In the genomic region with DNA sequence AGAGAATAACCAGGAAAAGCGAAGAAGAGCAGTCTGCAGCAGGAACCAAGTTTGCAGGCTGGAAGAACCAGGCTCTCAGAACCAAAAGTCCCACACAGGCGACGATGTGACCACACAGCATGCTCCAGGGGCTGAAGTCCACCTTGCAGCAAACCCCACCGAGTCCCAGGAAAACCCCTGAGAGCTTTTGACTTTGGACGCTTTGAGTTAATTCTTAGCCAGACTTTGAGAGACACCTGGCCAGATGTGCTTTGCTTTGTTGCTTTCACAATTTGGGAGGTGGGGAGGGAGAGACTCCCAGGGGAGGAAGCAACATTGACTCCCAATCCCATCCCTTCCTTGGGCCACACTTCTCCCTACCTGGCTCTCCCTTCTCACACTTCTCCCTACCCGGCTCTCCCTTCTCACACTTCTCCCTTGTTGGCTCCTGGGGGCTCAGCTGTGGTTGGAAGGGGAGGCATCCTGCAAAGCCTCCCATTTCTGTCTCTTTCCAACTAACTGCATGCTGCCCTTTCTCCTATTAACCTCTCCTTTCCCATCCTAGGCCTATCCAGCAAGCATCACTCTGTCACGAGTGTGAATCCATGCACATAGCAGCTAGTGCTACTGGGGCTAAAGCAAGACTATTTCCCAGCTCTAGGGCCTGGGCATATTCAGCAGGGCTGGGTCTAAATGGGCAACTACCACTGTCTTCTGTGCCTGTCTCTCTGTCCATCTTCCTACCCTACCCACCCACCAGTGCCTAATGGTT, we compare ENCODE assay signal across 9 mouse cellular contexts. TPM values are rescaled to one million over a fixed set of nuclear protein-coding genes. Genes with fewer than 3 reads are reported as not detected.
A peak's percentile ranks its signal among the peaks of the same experiment; 100 is the strongest.
DNase-seq lines count a peak whose midpoint lies in the region; ATAC-seq and TF ChIP-seq lines count a peak whose summit lies in the region.
"Had no signal": no experiment of that assay in that cellular context is flagged by ENCODE, and none has a peak within 500 bp of the region (broad histone marks: within the 10 kb centered on the region; RNA-seq: fewer than 3 reads in every experiment).

No protein-coding gene starts in this region.

- TF ChIP-seq POLR2A in heart, adult 2 months (IDR thresholded peaks at IDR 0.05; ENCODE audit: insufficient read depth, low read depth, low read length): no peak
- no peak for TF ChIP-seq POLR2A in lung, adult 2 months (IDR thresholded peaks at IDR 0.05; ENCODE audit: borderline replicate concordance, extremely low read depth, low read depth, low read length)

- intact Hi-C loops in heart, adult 2 months (cut with DNase I): no loop called here

- H3K4me3 ChIP-seq in heart, adult 2 months: no peak overlapping the region
- H3K4me3 ChIP-seq in kidney, embryonic 15.5 days (replicated peaks): no peak overlapping the region
- H3K4me3 ChIP-seq in liver, embryonic 12.5 days: no peak overlapping the region
- no peak overlapping the region for H3K4me3 ChIP-seq in lung, adult 2 months (replicated peaks; ENCODE audit: extremely low read depth, low read depth, low read length)

- no peaks in the 10 kb centered on the region for H3K36me3 ChIP-seq in heart, adult 2 months (ENCODE audit: control insufficient read depth, insufficient read depth, low read length)
- H3K36me3 ChIP-seq in kidney, embryonic 15.5 days: no peaks in the 10 kb centered on the region
- no peaks in the 10 kb centered on the region for H3K36me3 ChIP-seq in liver, embryonic 12.5 days

- no peak for TF ChIP-seq CTCF in heart, adult 2 months (IDR thresholded peaks at IDR 0.05)
- no peak for TF ChIP-seq CTCF in lung, adult 2 months (IDR thresholded peaks at IDR 0.05; ENCODE audit: insufficient read depth, low read length)

- TF ChIP-seq EP300 in heart, adult 2 months (IDR thresholded peaks at IDR 0.05; ENCODE audit: insufficient read depth, low read depth, low read length): no peak

- H3K9me3 ChIP-seq in kidney, embryonic 15.5 days (replicated peaks): no peaks in the 10 kb centered on the region
- no peaks in the 10 kb centered on the region for H3K9me3 ChIP-seq in liver, embryonic 12.5 days (replicated peaks)

- WGBS in heart, adult 2 months: 60% methylated on average over 7 of the region's 7 CpGs
- WGBS in kidney, embryonic 15.5 days: 67% methylated on average over 7 of the region's 7 CpGs
- WGBS in liver, embryonic 12.5 days (ENCODE audit: insufficient replicate concordance): 51% methylated on average over 7 of the region's 7 CpGs
- 71% methylated on average over 7 of the region's 7 CpGs for WGBS in lung, adult 2 months

- no peak overlapping the region for H3K4me2 ChIP-seq in kidney, embryonic 15.5 days
- H3K4me2 ChIP-seq in liver, embryonic 12.5 days: no peak overlapping the region

- no peak for DNase-seq in heart, adult 2 months
- DNase-seq in heart, adult 11 months: no peak
- DNase-seq in yolk sac, embryonic 10.5 days (ENCODE audit: low spot score): peak; percentile 85
- DNase-seq in cerebellum, adult 9-11 months: no peak
- DNase-seq in urinary bladder, postnatal 4 days (ENCODE audit: low spot score in 2 of 2): no peak
- DNase-seq in lung, adult 2 months: no peak
- DNase-seq: heart, postnatal 4 days had no signal

- peaks cover 11% of the 10 kb centered on the region for H3K4me1 ChIP-seq in heart, adult 2 months (ENCODE audit: control insufficient read depth, insufficient read depth, low read length)
- H3K4me1 ChIP-seq in kidney, embryonic 15.5 days: peaks cover 51% of the 10 kb centered on the region
- peaks cover 23% of the 10 kb centered on the region for H3K4me1 ChIP-seq in liver, embryonic 12.5 days
- H3K4me1 ChIP-seq in lung, adult 2 months (ENCODE audit: control insufficient read depth, insufficient read depth, low read length): peaks cover 18% of the 10 kb centered on the region

- 0 out of 2 replicates have a peak, but pooled peaks have one; percentile 52 for ATAC-seq in kidney, embryonic 15.5 days (replicated peaks; ENCODE audit: low FRiP score)
- peak; percentile 48; the same call in 1 of the 2 replicates for ATAC-seq in liver, embryonic 12.5 days

- H3K27ac ChIP-seq in heart, adult 2 months: peak overlapping the region; percentile 16
- H3K27ac ChIP-seq in kidney, embryonic 15.5 days: peak overlapping the region; percentile 82
- peak overlapping the region; percentile 74 for H3K27ac ChIP-seq in liver, embryonic 12.5 days

- no peaks in the 10 kb centered on the region for H3K27me3 ChIP-seq in heart, adult 2 months (ENCODE audit: control insufficient read depth, insufficient read depth, low read length)
- H3K27me3 ChIP-seq in kidney, embryonic 15.5 days: peaks cover 3% of the 10 kb centered on the region; the same call in 1 of the 2 replicates
- no peaks in the 10 kb centered on the region; the same call in 1 of the 2 replicates for H3K27me3 ChIP-seq in liver, embryonic 12.5 days (replicated peaks)

- H3K79me2 ChIP-seq in heart, adult 2 months (replicated peaks; ENCODE audit: control insufficient read depth, insufficient read depth, low read length): no peaks in the 10 kb centered on the region

- no peak overlapping the region for H3K9ac ChIP-seq in heart, adult 2 months (ENCODE audit: low read depth, low read length)
- no peak overlapping the region for H3K9ac ChIP-seq in kidney, embryonic 15.5 days
- no peak overlapping the region for H3K9ac ChIP-seq in liver, embryonic 12.5 days

RNA-seq across cellular contexts. Expression of a gene that starts 10.8 kb away (rescaled TPM):
- total RNA-seq in heart, adult 2 months (2021): 10 to 100 TPM; 13.5 to 18.8 TPM
- 7.3 and 10.7 TPM in 2 replicates for polyA plus RNA-seq in heart, adult 2 months (2012; rRNA removed)
- 2.3 and 2.7 TPM in 2 replicates for polyA plus RNA-seq in kidney, embryonic 15.5 days (2015; fragmentation: Nextera tagmentation; extraction: Ambion mirVana)
- 1.2 and 1.3 TPM in 2 replicates for polyA plus RNA-seq in liver, embryonic 12.5 days (2016; fragmentation: Nextera tagmentation; extraction: Ambion mirVana)
- 23.9 and 31.7 TPM in 2 replicates for polyA plus RNA-seq in lung, adult 2 months (2012; rRNA removed)

RNA-seq across cellular contexts. Expression of a gene that starts 26.0 kb away (rescaled TPM):
- 100 to 1,000 TPM; 106 to 146 TPM for total RNA-seq in heart, adult 2 months (2021)
- polyA plus RNA-seq in heart, adult 2 months (2012; rRNA removed): 41.6 and 56.6 TPM in 2 replicates
- 185 and 196 TPM in 2 replicates for polyA plus RNA-seq in kidney, embryonic 15.5 days (2015; fragmentation: Nextera tagmentation; extraction: Ambion mirVana)
- 171 and 178 TPM in 2 replicates for polyA plus RNA-seq in liver, embryonic 12.5 days (2016; fragmentation: Nextera tagmentation; extraction: Ambion mirVana)
- 73.3 and 79.9 TPM in 2 replicates for polyA plus RNA-seq in lung, adult 2 months (2012; rRNA removed)

Comparison
In these comparisons a context has a peak if more than half of its experiments do, and no peak if none do; other contexts are left out.
1. H3K27ac ChIP-seq: peak in every context shown above with its lines; median percentile 82 in kidney, embryonic 15.5 days; 74 in liver, embryonic 12.5 days; 16 in heart, adult 2 months.